Mouse (Mus musculus): Measurements from ENCODE around the gene Bik.

GRCm38 (mm10) chr15:83526424-83527091, at the start of gene Bik:
- TF ChIP-seq CTCF (IDR thresholded peaks at IDR 0.05; ENCODE audit: low read depth) = no peak
- TF ChIP-seq EP300 (IDR thresholded peaks at IDR 0.05; ENCODE audit: low read depth) = no peak

Measured in heart, postnatal 0 days (tissue).